Mouse (Mus musculus) CH12.LX (cell line): Measurements from ENCODE around the gene Stpg4.

Source experiments
- CTCF ChIP-seq, 2 experiments: IDR thresholded peaks in 1 of 2; conservative IDR thresholded peaks in 1 of 2; 2 replicates each; pipeline ENCODE4 v1.5.1; 2011 to 2012; ENCODE audit warnings: low read depth in 2 of 2, low read length in 2 of 2, improper control_type of control experiment in 1 of 2, inconsistent platforms in 1 of 2, mild to moderate bottlenecking in 1 of 2, moderate library complexity in 1 of 2
- MYC ChIP-seq: IDR thresholded peaks from 2 replicates; pipeline ENCODE4 v1.6.1; 2011; ENCODE audit warnings: low read depth, mild to moderate bottlenecking, improper control_type of control experiment, low read length
- NELFE ChIP-seq: IDR thresholded peaks from 2 replicates; pipeline ENCODE4 v1.6.1; 2011; ENCODE audit warnings: low read depth, low read length, improper control_type of control experiment
- POLR2A ChIP-seq: IDR thresholded peaks from 2 replicates; pipeline ENCODE4 v1.6.1; 2011; ENCODE audit warnings: low read depth, mild to moderate bottlenecking, improper control_type of control experiment, low read length
- RAD21 ChIP-seq: IDR thresholded peaks from 2 replicates; pipeline ENCODE4 v1.6.1; 2011; ENCODE audit warnings: low read depth, mild to moderate bottlenecking, low read length, improper control_type of control experiment, moderate library complexity
- USF1 ChIP-seq: IDR thresholded peaks from 2 replicates; pipeline ENCODE4 v1.6.1; 2014; ENCODE audit warnings: low read depth, mild to moderate bottlenecking, inconsistent platforms, low read length, improper control_type of control experiment

- TF ChIP-seq POLR2A (no peak), RAD21 (no peak), NELFE (no peak), USF1 (no peak), MYC (no peak), CTCF (conservative IDR thresholded peaks at IDR 0.05 in 1 of 2, IDR thresholded peaks at IDR 0.05 in 1 of 2; ENCODE audit: low read depth in 2 of 2, low read length in 2 of 2) (no peak)
Observed at GRCm38 (mm10) chr17:87387068-87387467, 40.5 kb downstream of the Stpg4 start.
